Mouse (Mus musculus): ENCODE data around the gene Thy1.

- no peak for TF ChIP-seq CTCF (IDR thresholded peaks at IDR 0.05; ENCODE audit: low read depth)
- TF ChIP-seq EP300 (IDR thresholded peaks at IDR 0.05; ENCODE audit: low read depth), result no peak
Measured at GRCm38 (mm10) chr9:44042836-44043707, at the start of gene Thy1.
